Mouse (Mus musculus) erythroblast, embryonic 14.5 days (primary cell): ENCODE measurements around the gene Tmem213.

Experiments used
- GATA1 ChIP-seq: IDR thresholded peaks from 2 replicates; pipeline ENCODE4 v1.6.1; 2012; ENCODE audit warnings: low read length, inconsistent platforms, mixed read lengths
- TAL1 ChIP-seq: IDR thresholded peaks from 3 replicates; pipeline ENCODE4 v1.6.1; 2012; ENCODE audit warnings: low read length, inconsistent platforms, mixed read lengths

GRCm38 (mm10) chr6:38071256-38071655 is 37.8 kb upstream of the Tmem213 start:
- no peak for TF ChIP-seq GATA1
- TF ChIP-seq TAL1 = no peak
